Mouse (Mus musculus): ENCODE measurements at regions not wholly inside any gene's neighbourhood (a gene's known extent, or its start where the extent isn't known, plus 50 kb on each side); places are given as distances from the start of the nearest gene placed in this dataset.

DNA sequence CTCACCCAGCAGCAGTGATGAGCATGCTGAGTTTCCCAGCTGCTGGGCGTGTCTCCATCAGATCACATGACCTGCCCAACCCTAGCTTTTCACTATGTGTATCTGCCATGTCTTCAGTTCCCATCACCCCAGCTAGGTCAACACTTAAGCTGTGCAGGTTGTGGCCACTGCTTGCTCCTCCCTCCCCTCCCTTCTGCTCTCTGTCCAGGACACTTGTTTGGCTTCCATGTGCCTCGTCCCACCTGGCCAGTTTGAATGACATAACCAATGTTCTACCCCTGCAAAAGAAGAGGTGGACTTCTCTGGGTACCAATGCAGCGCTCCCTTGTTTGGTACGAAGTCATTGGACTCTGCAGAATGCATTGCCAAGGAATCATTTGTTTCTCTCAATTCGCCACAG is 460.7 kb downstream of the Wdr11 start:
- no peak for TF ChIP-seq CTCF (IDR thresholded peaks at IDR 0.05; ENCODE audit: low read depth)
- no peak for TF ChIP-seq EP300 (IDR thresholded peaks at IDR 0.05; ENCODE audit: low read depth)
